Mouse (Mus musculus) layer of hippocampus, postnatal 25 days (tissue): ENCODE measurements around the gene Sulf2. TPM values are rescaled to one million over a fixed set of nuclear protein-coding genes. Genes with fewer than 3 reads are reported as not detected.
A peak's percentile ranks its signal among the peaks of the same experiment; 100 is the strongest.

Experiments
- DNase-seq, 2 experiments: peaks; one replicate each; pipeline ENCODE4 v3.0.0; 2022; ENCODE audit warnings: mixed read lengths in 2 of 2, low spot score in 1 of 2; ENCODE audit errors: extremely low spot score in 1 of 2
- total RNA-seq, 2 experiments: library from RNA; stranded (reverse); gene quantifications; 2 replicates each; pipeline ENCODE4 v1.2.3; 2021

Sulf2 gene
- total RNA-seq, 2 experiments from 2014 or later, result 127 to 137 TPM

DNA sequence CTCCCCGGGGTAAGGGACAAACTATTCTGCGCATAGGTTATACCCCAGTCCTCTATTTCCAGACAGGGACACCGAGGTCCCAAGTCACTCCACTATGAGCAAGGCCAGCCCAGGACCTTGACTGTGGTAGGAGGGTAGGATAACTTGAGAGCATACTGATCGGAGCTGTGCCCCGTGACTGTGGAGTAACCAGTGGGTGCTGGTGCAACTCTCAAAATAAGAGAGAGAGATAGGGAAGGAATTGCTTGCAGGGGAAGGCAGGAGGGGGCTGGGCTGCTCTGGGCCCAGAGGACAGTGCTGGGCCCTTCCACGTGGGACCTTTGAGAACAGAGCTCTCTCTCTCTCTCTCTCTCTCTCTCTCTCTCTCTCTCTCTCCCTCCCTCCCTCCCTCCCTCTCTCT is 59.2 kb downstream of the Sulf2 start:
- DNase-seq, result no peak

- no peak for DNase-seq
These were observed 63.1 kb downstream of the Sulf2 start for GRCm38 (mm10) chr2:166092412-166092811.

- DNase-seq, result no peak
These were observed 63.9 kb downstream of the Sulf2 start for GRCm38 (mm10) chr2:166091599-166091998.

DNA sequence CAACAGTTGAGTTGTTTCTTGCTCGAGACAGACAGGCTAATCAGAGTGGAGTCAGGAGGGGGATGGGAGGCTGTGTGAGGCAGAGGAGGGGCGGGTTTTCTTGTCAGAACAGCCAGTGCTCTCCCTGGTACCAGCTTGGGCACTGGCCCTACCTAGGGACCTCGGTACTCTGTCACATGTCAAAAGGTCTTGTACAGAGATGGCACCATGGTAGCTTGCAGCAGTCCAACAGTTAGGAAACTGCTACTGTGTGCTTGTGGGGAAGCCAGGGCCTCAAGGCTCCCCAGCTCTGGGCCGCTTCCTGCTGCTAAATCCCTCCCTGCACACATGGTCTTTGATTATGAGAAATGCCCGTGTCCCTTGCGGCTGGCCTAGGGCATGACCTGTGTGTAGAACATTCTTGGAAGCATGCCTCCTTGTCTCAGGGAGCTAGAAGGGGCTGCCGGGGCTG is 65.3 kb downstream of the Sulf2 start:
- no peak for DNase-seq

DNA sequence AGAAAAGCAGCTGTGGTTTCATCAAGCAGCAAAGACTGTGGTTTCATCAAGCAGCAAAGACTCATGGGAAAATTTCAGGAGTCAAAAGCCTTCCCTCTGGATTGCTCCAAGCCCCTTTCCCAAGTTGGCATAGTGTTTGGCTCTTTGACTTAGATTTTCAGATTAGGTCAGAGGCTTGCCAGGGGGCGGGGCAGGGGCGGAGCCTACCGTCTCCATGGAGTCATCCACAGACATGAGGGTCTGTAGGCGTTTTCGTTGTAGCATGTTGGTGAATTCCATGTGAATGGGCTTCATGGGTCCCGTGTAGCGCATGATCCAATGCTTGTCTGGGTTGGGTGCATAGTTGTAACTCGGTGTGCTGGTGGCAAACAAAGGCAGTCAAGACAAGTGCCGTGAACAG is 66.5 kb downstream of the Sulf2 start:
- no peak for DNase-seq

GRCm38 (mm10) chr2:166086457-166087233 is 68.8 kb downstream of the Sulf2 start:
- DNase-seq, result no peak

DNA sequence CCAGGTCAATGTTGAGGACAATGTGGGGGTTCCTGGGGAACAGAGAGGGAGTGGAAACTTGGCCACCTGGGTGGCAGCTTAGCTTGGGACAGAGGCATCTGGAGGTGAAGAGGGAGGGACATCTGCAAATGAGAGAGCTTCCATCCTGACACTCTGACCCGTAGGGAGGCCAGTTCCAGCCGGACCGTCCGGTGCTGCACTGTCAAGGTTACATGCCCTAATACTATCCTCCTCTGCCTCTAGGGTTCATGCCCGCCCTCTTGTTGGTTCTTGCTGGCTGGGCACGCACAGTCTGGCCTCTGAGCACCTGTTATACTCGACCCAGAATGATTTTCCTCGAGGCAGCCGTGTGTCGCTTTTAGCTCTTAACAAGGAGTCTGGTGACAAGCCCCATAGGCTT is 69.7 kb downstream of the Sulf2 start:
- no peak for DNase-seq

DNA sequence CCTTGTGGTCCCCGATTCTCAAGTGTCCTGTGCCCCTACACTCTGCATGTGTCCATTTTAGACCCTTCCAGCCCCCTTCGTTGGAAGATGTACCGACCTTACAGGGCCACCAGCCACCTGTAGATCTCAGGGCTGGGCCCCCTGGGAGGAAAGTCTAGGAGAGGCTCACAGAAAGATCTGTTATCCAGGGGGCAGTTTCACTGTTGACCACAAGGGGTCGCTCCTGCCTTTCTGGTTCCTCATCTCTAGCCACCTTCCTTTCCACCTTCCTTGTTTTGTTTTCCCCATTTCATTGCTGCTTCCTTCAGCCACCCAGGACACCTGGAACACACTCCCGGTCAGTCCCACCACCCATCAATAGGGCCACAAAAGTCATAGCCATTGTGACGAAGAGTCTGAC is 70.5 kb downstream of the Sulf2 start:
- DNase-seq, result peak; percentile 51 to 80

DNA sequence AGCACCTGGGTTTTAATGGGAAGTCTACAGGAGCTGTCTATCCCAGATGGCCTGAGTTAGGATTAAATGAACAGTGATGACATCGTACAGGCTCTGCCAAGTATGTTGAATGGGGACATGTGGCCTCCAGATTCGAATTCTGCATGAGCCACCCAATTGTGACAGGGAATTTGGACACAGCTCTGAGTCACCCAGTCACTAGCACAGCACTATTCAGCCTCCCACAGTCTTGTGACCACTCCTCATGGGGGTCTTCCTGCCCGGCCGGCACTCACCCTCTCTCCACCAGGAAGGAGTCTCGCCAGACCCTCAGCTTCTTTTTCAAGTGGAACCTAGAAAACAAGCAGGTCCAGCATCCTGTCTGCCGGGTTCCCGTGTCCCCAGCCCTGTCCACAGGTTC is 71.4 kb downstream of the Sulf2 start:
- no peak for DNase-seq

DNA sequence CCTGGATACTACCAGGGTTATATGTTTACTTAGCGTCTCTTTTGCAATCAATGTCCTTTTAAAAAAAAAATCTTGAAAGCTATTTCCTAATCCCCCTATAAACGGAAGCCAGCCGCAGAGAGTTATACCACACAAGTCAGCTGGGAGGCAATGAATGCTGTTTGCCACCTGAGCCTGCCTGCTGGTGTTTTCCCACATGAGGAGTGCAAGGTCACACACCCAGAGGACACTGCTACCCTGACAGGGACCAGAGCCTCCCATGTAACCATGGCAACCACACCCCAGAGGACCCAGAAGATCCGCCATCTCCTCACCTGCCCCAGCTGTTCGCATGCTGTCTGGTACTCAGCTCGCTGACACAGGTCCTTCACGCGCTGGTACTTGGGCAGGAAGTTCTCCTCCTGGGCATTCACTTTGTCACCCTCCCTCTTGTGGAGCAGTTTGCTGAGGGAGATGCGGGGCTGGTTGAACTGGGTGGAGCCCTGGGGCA is 71.9 kb downstream of the Sulf2 start:
- no peak for DNase-seq

DNA sequence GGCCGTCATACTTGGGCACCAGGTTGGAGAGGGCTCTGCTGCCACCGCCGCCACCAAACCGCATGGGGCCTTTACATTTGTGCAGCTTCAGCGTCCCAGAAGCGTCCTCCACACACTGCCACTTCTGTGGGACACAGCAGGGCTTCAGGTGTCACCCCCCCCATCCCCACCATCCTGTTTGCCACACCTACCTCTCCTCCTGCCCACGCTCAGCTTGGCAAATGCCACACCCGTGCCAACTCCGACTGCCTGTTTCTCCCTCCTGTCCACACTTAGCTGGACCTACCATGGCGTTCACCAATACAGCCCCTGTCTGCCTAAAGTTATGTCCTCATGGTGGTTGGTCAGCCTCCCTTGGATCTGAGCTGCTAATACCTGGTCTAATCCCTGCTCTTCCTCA is 72.8 kb downstream of the Sulf2 start:
- no peak for DNase-seq

DNA sequence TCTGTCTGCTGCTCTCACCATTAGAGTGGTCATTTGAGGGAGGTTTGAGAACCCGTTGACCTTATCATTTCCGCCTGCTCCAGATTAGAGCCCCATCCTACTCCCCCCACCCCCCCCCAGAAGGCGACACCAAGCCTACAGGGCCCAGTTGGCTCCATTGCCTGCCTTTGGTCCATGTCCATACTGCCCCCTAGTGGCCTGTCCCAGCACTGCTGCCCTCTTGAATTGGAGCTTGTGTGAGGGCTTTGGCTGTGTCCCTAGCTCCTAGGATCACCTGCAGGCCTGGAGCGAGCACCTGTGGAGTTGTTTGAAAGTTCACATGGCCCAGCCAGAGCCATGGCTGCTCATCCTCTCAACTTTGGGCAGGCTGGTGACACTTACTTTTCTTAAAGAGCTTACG is 73.3 kb downstream of the Sulf2 start:
- DNase-seq, result peak; percentile 55 to 89

DNA sequence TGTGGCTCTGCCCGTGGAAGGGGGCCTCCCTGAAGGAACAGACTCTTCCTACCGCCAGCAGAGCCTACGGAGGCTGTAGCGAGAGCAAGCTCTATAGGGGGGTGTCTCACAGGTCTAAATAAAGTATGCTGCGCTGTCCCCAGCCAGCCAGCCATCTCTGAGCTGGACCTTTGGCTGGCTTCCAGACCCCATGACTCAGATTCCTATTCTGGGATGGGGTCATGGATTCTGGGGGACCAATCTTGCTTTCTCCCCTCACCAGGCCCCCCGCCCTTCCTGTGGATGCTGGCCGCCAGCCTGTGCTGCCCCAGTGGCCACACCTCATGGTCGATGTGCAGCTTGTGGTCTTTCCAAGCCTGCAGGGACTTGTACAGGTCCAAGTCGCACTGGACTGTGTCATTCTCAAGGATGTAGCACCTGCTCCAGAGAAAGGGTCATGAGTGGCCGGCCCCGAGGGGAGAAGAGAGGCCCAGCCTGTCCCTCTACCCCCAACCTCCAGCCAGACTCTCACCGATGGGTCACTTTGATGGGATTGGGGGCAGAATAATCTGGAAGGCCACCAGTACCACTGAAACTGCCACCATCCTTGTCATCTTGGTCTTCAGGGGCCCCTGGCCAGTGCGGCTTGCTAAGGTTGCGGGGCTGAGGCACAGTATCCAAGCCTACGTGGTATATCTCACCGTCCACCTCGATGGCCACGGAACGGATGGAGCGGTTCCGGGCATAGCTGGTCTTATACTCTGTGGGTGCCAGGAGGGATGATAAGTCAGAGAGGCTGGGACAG is 74.3 kb downstream of the Sulf2 start:
- no peak for DNase-seq

GRCm38 (mm10) chr2:166079961-166080885 is 75.2 kb downstream of the Sulf2 start:
- no peak for DNase-seq

DNA sequence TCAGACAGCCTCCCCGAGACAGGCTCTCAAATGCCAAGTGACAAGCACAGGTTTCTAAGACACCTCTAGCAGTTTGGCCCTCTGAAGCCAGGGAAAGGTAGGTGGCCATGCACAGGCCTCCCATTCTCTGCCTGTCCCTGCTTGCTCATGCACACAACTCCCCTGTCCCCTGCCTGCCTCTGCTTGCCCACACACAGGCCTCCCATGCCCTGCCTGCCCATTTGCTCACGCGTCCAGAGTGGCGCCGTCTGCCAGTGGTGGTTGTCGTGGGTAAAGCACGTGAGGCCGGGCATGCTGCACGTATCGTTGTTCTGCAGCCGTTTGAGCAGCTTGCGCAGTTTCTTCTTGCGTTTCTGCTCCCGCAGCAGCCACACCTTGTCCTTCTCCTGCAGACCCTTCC is 76.2 kb downstream of the Sulf2 start:
- DNase-seq, result no peak

DNA sequence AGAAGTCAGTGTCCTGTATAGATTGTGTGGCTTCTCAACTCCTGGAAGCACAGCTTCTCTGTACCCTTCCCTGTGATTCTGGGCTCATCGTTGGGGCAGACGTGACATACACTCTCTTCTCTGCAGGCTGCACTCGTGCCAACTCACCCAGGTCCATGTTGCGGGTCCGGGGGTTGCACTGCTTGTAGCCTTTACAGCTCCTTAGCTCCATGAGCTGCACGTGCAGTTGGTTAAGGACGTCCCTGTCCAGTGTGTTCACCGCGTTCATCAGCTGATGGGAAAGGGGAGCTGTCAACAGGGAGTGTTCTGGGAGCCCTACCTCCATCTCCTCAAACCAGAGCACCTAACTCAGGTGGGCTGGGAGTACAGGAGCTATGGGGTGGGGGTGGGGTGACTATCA is 78.1 kb downstream of the Sulf2 start:
- DNase-seq, result no peak

GRCm38 (mm10) chr2:166074322-166074721 is 81.1 kb downstream of the Sulf2 start:
- no peak for DNase-seq

DNA sequence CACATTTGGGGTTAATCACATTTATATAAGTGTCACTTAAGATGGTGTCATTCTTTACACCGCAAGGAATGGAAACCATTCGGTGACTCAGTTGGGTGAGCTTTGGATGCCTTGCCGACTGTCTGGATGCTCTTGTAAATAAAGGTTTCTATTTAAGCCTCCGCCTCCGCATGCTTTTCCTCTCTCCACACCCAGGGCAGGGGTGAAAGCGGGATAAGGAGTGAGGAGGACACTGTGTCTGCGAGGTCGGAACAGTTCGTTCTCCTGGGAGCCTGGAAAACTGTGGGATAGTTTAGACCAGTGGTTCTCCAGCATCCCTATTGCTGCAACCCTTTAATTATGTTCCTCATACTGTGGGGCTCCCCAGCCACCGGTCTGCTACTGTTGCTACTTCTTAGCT is 82.4 kb downstream of the Sulf2 start:
- DNase-seq, result no peak

GRCm38 (mm10) chr2:166071889-166072288 is 83.6 kb downstream of the Sulf2 start:
- no peak for DNase-seq

- DNase-seq, result no peak
These were observed 84.0 kb downstream of the Sulf2 start for GRCm38 (mm10) chr2:166071481-166071880.

GRCm38 (mm10) chr2:166069738-166070137 is 85.7 kb downstream of the Sulf2 start:
- no peak for DNase-seq
